Mouse (Mus musculus): ENCODE data around the gene Tert. TPM values are rescaled to one million over a fixed set of nuclear protein-coding genes. Genes with fewer than 3 reads are reported as not detected.

Gene Tert
- polyA plus RNA-seq (2015; fragmentation: Nextera tagmentation; extraction: Ambion mirVana), result 5.8 and 7.1 TPM in 2 replicates

DNA sequence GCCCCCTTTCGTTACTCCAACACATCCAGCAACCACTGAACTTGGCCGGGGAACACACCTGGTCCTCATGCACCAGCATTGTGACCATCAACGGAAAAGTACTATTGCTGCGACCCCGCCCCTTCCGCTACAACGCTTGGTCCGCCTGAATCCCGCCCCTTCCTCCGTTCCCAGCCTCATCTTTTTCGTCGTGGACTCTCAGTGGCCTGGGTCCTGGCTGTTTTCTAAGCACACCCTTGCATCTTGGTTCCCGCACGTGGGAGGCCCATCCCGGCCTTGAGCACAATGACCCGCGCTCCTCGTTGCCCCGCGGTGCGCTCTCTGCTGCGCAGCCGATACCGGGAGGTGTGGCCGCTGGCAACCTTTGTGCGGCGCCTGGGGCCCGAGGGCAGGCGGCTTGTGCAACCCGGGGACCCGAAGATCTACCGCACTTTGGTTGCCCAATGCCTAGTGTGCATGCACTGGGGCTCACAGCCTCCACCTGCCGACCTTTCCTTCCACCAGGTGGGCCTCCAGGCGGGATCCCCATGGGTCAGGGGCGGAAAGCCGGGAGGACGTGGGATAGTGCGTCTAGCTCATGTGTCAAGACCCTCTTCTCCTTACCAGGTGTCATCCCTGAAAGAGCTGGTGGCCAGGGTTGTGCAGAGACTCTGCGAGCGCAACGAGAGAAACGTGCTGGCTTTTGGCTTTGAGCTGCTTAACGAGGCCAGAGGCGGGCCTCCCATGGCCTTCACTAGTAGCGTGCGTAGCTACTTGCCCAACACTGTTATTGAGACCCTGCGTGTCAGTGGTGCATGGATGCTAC is at the start of gene Tert:
TSS of gene Tert (plus strand) at position 167 of the 805 bp plus-strand sequence.
- peaks cover 11% of the 10 kb centered on the region; the same call in 1 of the 2 replicates for H3K36me3 ChIP-seq
- no peak within 1 kb of the TSS for H3K27ac ChIP-seq
- H3K9ac ChIP-seq (replicated peaks), result peak within 1 kb of the TSS; percentile 75
- 7% methylated on average over 47 of the region's 47 CpGs for WGBS
- peak within 1 kb of the TSS; percentile 89 for H3K4me2 ChIP-seq (replicated peaks)
- H3K4me3 ChIP-seq (replicated peaks), result peak within 1 kb of the TSS; percentile 56
- H3K4me1 ChIP-seq (replicated peaks), result peaks cover 32% of the 10 kb centered on the region
- no peaks in the 10 kb centered on the region for H3K9me3 ChIP-seq
- ATAC-seq, result peak; percentile 80
- no peaks in the 10 kb centered on the region for H3K27me3 ChIP-seq

DNA sequence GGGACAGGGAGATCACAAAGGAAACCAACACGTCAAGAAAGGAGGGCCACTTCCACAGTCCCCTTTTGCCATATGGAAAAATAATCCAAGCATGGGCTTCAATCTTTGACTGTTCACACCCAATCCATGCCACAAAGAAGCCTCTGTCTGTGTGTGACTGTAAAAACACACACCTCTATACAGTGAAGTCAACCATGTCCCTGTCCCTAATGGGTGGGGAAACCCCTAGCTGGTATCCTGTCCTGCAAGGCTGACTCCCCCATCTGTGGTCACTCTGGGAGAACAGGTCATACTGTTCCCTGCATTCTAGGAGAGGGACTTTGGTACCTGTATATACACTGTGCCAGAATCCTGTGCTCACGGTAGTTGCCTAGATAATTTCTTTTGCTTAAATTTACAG is 49.4 kb upstream of the Tert start:
- no peaks in the 10 kb centered on the region for H3K36me3 ChIP-seq
- H3K4me1 ChIP-seq (replicated peaks), result no peaks in the 10 kb centered on the region
- no peak for ATAC-seq
- no peak overlapping the region for H3K9ac ChIP-seq (replicated peaks)
- H3K27ac ChIP-seq, result no peak overlapping the region
- H3K4me2 ChIP-seq (replicated peaks), result no peak overlapping the region
- no peaks in the 10 kb centered on the region for H3K9me3 ChIP-seq
- H3K4me3 ChIP-seq (replicated peaks), result no peak overlapping the region
- 75% methylated on average over 2 of the region's 2 CpGs for WGBS
- H3K27me3 ChIP-seq, result no peaks in the 10 kb centered on the region

DNA sequence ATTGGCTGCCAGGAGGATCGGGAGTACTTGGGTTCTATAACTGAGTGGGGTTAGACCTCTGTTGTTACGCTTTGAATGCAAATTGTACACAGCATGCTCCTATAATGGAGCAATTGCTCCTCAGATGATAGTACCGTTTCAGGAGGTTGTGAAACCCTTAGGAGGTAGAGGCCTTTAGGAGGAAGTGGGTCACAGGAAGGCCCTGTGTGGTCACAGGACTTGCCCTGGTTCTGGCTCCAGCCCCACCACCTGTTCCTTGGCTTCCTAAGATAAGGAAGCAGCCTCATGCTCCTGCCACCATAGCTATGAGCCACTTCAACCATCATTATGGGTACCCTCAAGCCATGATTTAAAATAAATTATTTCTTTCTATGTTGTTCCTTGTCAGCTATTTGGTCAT is 35.2 kb upstream of the Tert start:
- Histone ChIP-seq H3K27me3 (peaks cover 9% of the 10 kb centered on the region; the same call in 1 of the 2 replicates), H3K9me3 (no peaks in the 10 kb centered on the region), H3K27ac (no peak overlapping the region), H3K4me1 (replicated peaks) (no peaks in the 10 kb centered on the region), H3K36me3 (no peaks in the 10 kb centered on the region), H3K4me3 (replicated peaks) (no peak overlapping the region), H3K9ac (replicated peaks) (no peak overlapping the region), H3K4me2 (replicated peaks) (no peak overlapping the region)
- 82% methylated on average over 3 of the region's 3 CpGs for WGBS
- ATAC-seq, result no peak

- Histone ChIP-seq H3K4me3 (replicated peaks) (no peak overlapping the region), H3K9ac (replicated peaks) (no peak overlapping the region), H3K27ac (no peak overlapping the region), H3K36me3 (no peaks in the 10 kb centered on the region), H3K4me1 (replicated peaks) (no peaks in the 10 kb centered on the region), H3K4me2 (replicated peaks) (no peak overlapping the region), H3K9me3 (no peaks in the 10 kb centered on the region), H3K27me3 (peaks cover 14% of the 10 kb centered on the region; the same call in 1 of the 2 replicates)
- 51% methylated on average over 2 of the region's 2 CpGs for WGBS
- no peak for ATAC-seq
Measured at GRCm38 (mm10) chr13:73592546-73592945, 34.2 kb upstream of the Tert start.

GRCm38 (mm10) chr13:73596276-73596675 is 30.4 kb upstream of the Tert start:
- no peak overlapping the region for H3K4me2 ChIP-seq (replicated peaks)
- no peak for ATAC-seq
- 85% methylated on average over 4 of the region's 4 CpGs for WGBS

GRCm38 (mm10) chr13:73600217-73600616 is 26.5 kb upstream of the Tert start:
- ATAC-seq, result no peak
- H3K4me2 ChIP-seq (replicated peaks), result no peak overlapping the region
- H3K4me3 ChIP-seq (replicated peaks), result no peak overlapping the region
- no peaks in the 10 kb centered on the region for H3K36me3 ChIP-seq
- H3K9me3 ChIP-seq, result no peaks in the 10 kb centered on the region
- 89% methylated on average over 4 of the region's 4 CpGs for WGBS
- H3K27ac ChIP-seq, result no peak overlapping the region
- H3K9ac ChIP-seq (replicated peaks), result no peak overlapping the region
- H3K27me3 ChIP-seq, result peaks cover 7% of the 10 kb centered on the region; the same call in 1 of the 2 replicates
- peaks cover 17% of the 10 kb centered on the region for H3K4me1 ChIP-seq (replicated peaks)

More at GRCm38 (mm10) chr13:73596276-73596675, 30.4 kb upstream of the Tert start:
- H3K27ac ChIP-seq, result no peak overlapping the region
- no peaks in the 10 kb centered on the region for H3K36me3 ChIP-seq
- no peak overlapping the region for H3K9ac ChIP-seq (replicated peaks)
- peaks cover 14% of the 10 kb centered on the region; the same call in 1 of the 2 replicates for H3K27me3 ChIP-seq
- H3K4me1 ChIP-seq (replicated peaks), result no peaks in the 10 kb centered on the region
- no peak overlapping the region for H3K4me3 ChIP-seq (replicated peaks)
- no peaks in the 10 kb centered on the region for H3K9me3 ChIP-seq

DNA sequence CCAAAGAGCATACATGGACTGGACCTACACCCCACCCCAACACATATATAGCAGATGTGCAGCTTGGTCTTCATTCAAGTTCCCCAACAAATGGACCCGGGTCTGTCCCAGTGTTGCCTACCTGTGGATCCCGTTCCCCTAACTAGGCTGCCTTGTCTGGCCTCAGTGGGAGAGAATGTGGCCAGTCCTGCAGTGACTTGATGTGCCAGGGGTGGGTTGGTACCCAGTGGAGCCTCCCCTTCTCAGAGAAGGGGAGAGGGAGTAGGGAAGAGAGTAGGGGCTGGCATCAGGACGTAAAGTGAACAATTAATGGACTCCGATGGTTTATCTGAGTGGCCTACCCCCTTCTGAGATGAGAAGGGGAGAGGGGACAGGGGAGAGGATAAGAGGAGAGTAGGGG is 23.7 kb upstream of the Tert start:
- H3K9ac ChIP-seq (replicated peaks), result peak overlapping the region; percentile 91
- peak overlapping the region; percentile 98 for H3K4me2 ChIP-seq (replicated peaks)
- H3K36me3 ChIP-seq, result peaks cover 21% of the 10 kb centered on the region
- peak overlapping the region; percentile 95 for H3K4me3 ChIP-seq (replicated peaks)
- WGBS, result 53% methylated on average over 4 of the region's 4 CpGs
- H3K27ac ChIP-seq, result no peak overlapping the region
- H3K4me1 ChIP-seq (replicated peaks), result peaks cover 25% of the 10 kb centered on the region
- no peaks in the 10 kb centered on the region for H3K9me3 ChIP-seq
- ATAC-seq, result no peak
- H3K27me3 ChIP-seq, result no peaks in the 10 kb centered on the region

GRCm38 (mm10) chr13:73603522-73604155 is 23.1 kb upstream of the Tert start, which contains the start of gene Clptm1l:
Gene Clptm1l, plus strand, starts transcription at chr13:73604006.
- WGBS, result under 1% methylated on average over 53 of the region's 53 CpGs
- peak; percentile 97 for ATAC-seq
- no peaks in the 10 kb centered on the region for H3K27me3 ChIP-seq
- peak within 1 kb of the TSS; percentile 71 for H3K27ac ChIP-seq
- peak within 1 kb of the TSS; percentile 95 for H3K4me3 ChIP-seq (replicated peaks)
- peaks cover 27% of the 10 kb centered on the region for H3K36me3 ChIP-seq
- no peaks in the 10 kb centered on the region for H3K9me3 ChIP-seq
- H3K4me2 ChIP-seq (replicated peaks), result peak within 1 kb of the TSS; percentile 98
- H3K4me1 ChIP-seq (replicated peaks), result peaks cover 25% of the 10 kb centered on the region
- H3K9ac ChIP-seq (replicated peaks), result peak within 1 kb of the TSS; percentile 91

GRCm38 (mm10) chr13:73604156-73604957 is 22.4 kb upstream of the Tert start:
- no peaks in the 10 kb centered on the region for H3K27me3 ChIP-seq
- peak overlapping the region; percentile 98 for H3K4me2 ChIP-seq (replicated peaks)
- peaks cover 25% of the 10 kb centered on the region for H3K4me1 ChIP-seq (replicated peaks)
- peak overlapping the region; percentile 57; the same call in 1 of the 2 replicates for H3K27ac ChIP-seq
- peak overlapping the region; percentile 91 for H3K9ac ChIP-seq (replicated peaks)
- H3K9me3 ChIP-seq, result no peaks in the 10 kb centered on the region
- H3K4me3 ChIP-seq (replicated peaks), result peak overlapping the region; percentile 95
- peaks cover 34% of the 10 kb centered on the region for H3K36me3 ChIP-seq
- WGBS, result 4% methylated on average over 35 of the region's 39 CpGs
- peak; percentile 91 for ATAC-seq

- Histone ChIP-seq H3K9ac (replicated peaks) (no peak overlapping the region), H3K36me3 (peaks cover 93% of the 10 kb centered on the region), H3K4me3 (replicated peaks) (no peak overlapping the region), H3K4me2 (replicated peaks) (no peak overlapping the region), H3K27me3 (no peaks in the 10 kb centered on the region), H3K27ac (no peak overlapping the region), H3K4me1 (replicated peaks) (no peaks in the 10 kb centered on the region), H3K9me3 (no peaks in the 10 kb centered on the region)
- no peak for ATAC-seq
- 93% methylated on average over 5 of the region's 5 CpGs for WGBS
Measured at GRCm38 (mm10) chr13:73618406-73618805, 8.3 kb upstream of the Tert start.

DNA sequence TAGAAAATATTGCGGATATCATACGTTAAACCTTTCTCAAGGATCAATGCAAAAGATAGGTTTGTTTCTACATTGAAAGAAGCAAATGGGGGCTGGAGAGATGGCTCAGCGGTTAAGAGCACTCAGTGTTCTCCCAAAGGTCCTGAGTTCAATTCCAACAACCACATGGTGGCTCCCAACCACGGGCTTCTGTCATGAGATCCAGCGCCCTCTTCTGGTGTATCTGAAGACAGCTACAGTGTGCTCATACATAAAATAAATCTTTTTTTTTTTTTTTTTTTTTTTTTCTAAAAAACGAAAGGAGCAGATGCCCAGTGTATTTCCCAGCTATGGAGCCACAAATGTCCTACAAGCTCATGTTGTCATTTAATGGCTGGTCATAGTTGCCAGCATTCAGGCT is 6.1 kb upstream of the Tert start:
- no peak overlapping the region for H3K4me3 ChIP-seq (replicated peaks)
- H3K9me3 ChIP-seq, result no peaks in the 10 kb centered on the region
- no peak for ATAC-seq
- no peak overlapping the region for H3K27ac ChIP-seq
- 74% methylated on average over 6 of the region's 6 CpGs for WGBS
- H3K9ac ChIP-seq (replicated peaks), result no peak overlapping the region
- H3K36me3 ChIP-seq, result peaks cover 71% of the 10 kb centered on the region
- no peak overlapping the region for H3K4me2 ChIP-seq (replicated peaks)
- no peaks in the 10 kb centered on the region for H3K27me3 ChIP-seq
- no peaks in the 10 kb centered on the region for H3K4me1 ChIP-seq (replicated peaks)

Data from midbrain, embryonic 13.5 days (tissue).